In genomic region chr7:28339213-28339917, GRCm38 (mm10) we compare ENCODE assay signal across 8 mouse cellular contexts. TPM values are rescaled to one million over a fixed set of nuclear protein-coding genes. Genes with fewer than 3 reads are reported as not detected.
DNase-seq lines count a peak whose midpoint lies in the region; ATAC-seq lines count a peak whose summit lies in the region.

No protein-coding gene starts in this region.

- peak; percentile 34 for ATAC-seq in activated CD4-positive, CD25-positive, alpha-beta regulatory T cell, adult 4 months
- ATAC-seq in lung, embryonic 16.5 days (ENCODE audit: low read depth): no peak; the same call in 1 of the 2 replicates

- no peaks in the 10 kb centered on the region for H3K9me3 ChIP-seq in embryonic facial prominence, embryonic 10.5 days
- H3K9me3 ChIP-seq in lung, embryonic 16.5 days (ENCODE audit: control insufficient read depth, low read length): no peaks in the 10 kb centered on the region

- no peaks in the 10 kb centered on the region for H3K27me3 ChIP-seq in embryonic facial prominence, embryonic 10.5 days (replicated peaks; ENCODE audit: low read depth, poor library complexity, severe bottlenecking)
- H3K27me3 ChIP-seq in lung, embryonic 16.5 days (ENCODE audit: control insufficient read depth, insufficient read depth, low read depth, low read length): no peaks in the 10 kb centered on the region

- peak overlapping the region; percentile 69 for H3K4me2 ChIP-seq in lung, embryonic 16.5 days (ENCODE audit: low read depth, low read length)

- peak overlapping the region; percentile 99 for H3K4me3 ChIP-seq in embryonic facial prominence, embryonic 10.5 days
- peak overlapping the region; percentile 98 for H3K4me3 ChIP-seq in lung, embryonic 16.5 days (ENCODE audit: low read length)

- peak; percentile 81 for DNase-seq in CD4-positive, CD25-positive, alpha-beta regulatory T cell, adult 2 months (ENCODE audit: low read depth, low spot score)
- DNase-seq in embryonic facial prominence, embryonic 10.5 days (ENCODE audit: low spot score): peak; percentile 49
- DNase-seq in heart, adult 8-10 months (ENCODE audit: low spot score): peak; percentile 67
- peak; percentile 63 to 66 for DNase-seq in kidney, adult 8-10 months
- peak; percentile 62 for DNase-seq in ovary, postnatal 36 days (ENCODE audit: low spot score)
- no peak for DNase-seq in right cerebral cortex, postnatal 14 days

- H3K36me3 ChIP-seq in embryonic facial prominence, embryonic 10.5 days (replicated peaks): peaks cover 25% of the 10 kb centered on the region
- no peaks in the 10 kb centered on the region; the same call in 1 of the 2 replicates for H3K36me3 ChIP-seq in lung, embryonic 16.5 days (ENCODE audit: control insufficient read depth, insufficient read depth, low read length)

- peak overlapping the region; percentile 99 for H3K9ac ChIP-seq in lung, embryonic 16.5 days (ENCODE audit: low read length)

- 80% methylated on average over 19 of the region's 19 CpGs for WGBS in embryonic facial prominence, embryonic 10.5 days
- WGBS in lung, embryonic 16.5 days: 71% methylated on average over 19 of the region's 19 CpGs

- H3K27ac ChIP-seq in embryonic facial prominence, embryonic 10.5 days (replicated peaks): peak overlapping the region; percentile 93
- H3K27ac ChIP-seq in lung, embryonic 16.5 days (ENCODE audit: low read length): peak overlapping the region; percentile 90

- H3K4me1 ChIP-seq in embryonic facial prominence, embryonic 10.5 days: peaks cover 35% of the 10 kb centered on the region
- peaks cover 10% of the 10 kb centered on the region for H3K4me1 ChIP-seq in lung, embryonic 16.5 days (replicated peaks; ENCODE audit: control insufficient read depth, insufficient read depth, low read length)

RNA-seq across cellular contexts. Expression of gene Supt5, which starts 0.8 kb away (rescaled TPM):
- polyA plus RNA-seq in activated CD4-positive, CD25-positive, alpha-beta regulatory T cell, adult 4 months (2017; shearing (Covaris generic)): 100 to 1,000 TPM in 1 of 2 experiments, 10 to 100 TPM in 1; 68.7 to 110 TPM
- 122 and 124 TPM in 2 replicates for polyA plus RNA-seq in embryonic facial prominence, embryonic 10.5 days (2016; fragmentation: Nextera tagmentation; extraction: Ambion mirVana)
- 10 to 100 TPM; 56.0 to 63.2 (median 57.6) TPM for total RNA-seq in heart, adult 8-10 months (2022)
- 84.4 and 91.8 TPM in 2 replicates for polyA plus RNA-seq in lung, embryonic 16.5 days (2015; fragmentation: Nextera tagmentation; extraction: Ambion mirVana)

RNA-seq across cellular contexts. Expression of gene Rps16, which starts 11.1 kb away (rescaled TPM):
- polyA plus RNA-seq in activated CD4-positive, CD25-positive, alpha-beta regulatory T cell, adult 4 months (2017; shearing (Covaris generic)): 1,000 to 10,000 TPM; 1,380 to 1,513 TPM
- 1,023 and 1,043 TPM in 2 replicates for polyA plus RNA-seq in embryonic facial prominence, embryonic 10.5 days (2016; fragmentation: Nextera tagmentation; extraction: Ambion mirVana)
- 100 to 1,000 TPM; 472 to 574 (median 541) TPM for total RNA-seq in heart, adult 8-10 months (2022)
- polyA plus RNA-seq in lung, embryonic 16.5 days (2015; fragmentation: Nextera tagmentation; extraction: Ambion mirVana): 981 and 1,007 TPM in 2 replicates

RNA-seq across cellular contexts. Expression of gene Timm50, which starts 27.5 kb away (rescaled TPM):
- 10 to 100 TPM; 31.2 to 41.1 TPM for polyA plus RNA-seq in activated CD4-positive, CD25-positive, alpha-beta regulatory T cell, adult 4 months (2017; shearing (Covaris generic))
- 215 and 243 TPM in 2 replicates for polyA plus RNA-seq in embryonic facial prominence, embryonic 10.5 days (2016; fragmentation: Nextera tagmentation; extraction: Ambion mirVana)
- total RNA-seq in heart, adult 8-10 months (2022): 10 to 100 TPM; 59.2 to 68.5 (median 64.4) TPM
- 120 and 124 TPM in 2 replicates for polyA plus RNA-seq in lung, embryonic 16.5 days (2015; fragmentation: Nextera tagmentation; extraction: Ambion mirVana)

RNA-seq across cellular contexts. Expression of gene Plekhg2, which starts 33.0 kb away (rescaled TPM):
- 10 to 100 TPM; 61.5 to 70.3 TPM for polyA plus RNA-seq in activated CD4-positive, CD25-positive, alpha-beta regulatory T cell, adult 4 months (2017; shearing (Covaris generic))
- 93.4 and 101 TPM in 2 replicates for polyA plus RNA-seq in embryonic facial prominence, embryonic 10.5 days (2016; fragmentation: Nextera tagmentation; extraction: Ambion mirVana)
- 10 to 100 TPM in 3 of 4 experiments, 1 to 10 TPM in 1; 8.9 to 13.2 (median 11.2) TPM for total RNA-seq in heart, adult 8-10 months (2022)
- 69.0 and 70.0 TPM in 2 replicates for polyA plus RNA-seq in lung, embryonic 16.5 days (2015; fragmentation: Nextera tagmentation; extraction: Ambion mirVana)

RNA-seq across cellular contexts. Expression of gene Dll3, which starts 37.3 kb away (rescaled TPM):
- under 1 TPM in 1 of 2 experiments, not detected in 1; 0.17 TPM for polyA plus RNA-seq in activated CD4-positive, CD25-positive, alpha-beta regulatory T cell, adult 4 months (2017; shearing (Covaris generic))
- polyA plus RNA-seq in embryonic facial prominence, embryonic 10.5 days (2016; fragmentation: Nextera tagmentation; extraction: Ambion mirVana): 7.3 and 13.9 TPM in 2 replicates
- not detected for total RNA-seq in heart, adult 8-10 months (2022)
- 0.20 and 0.43 TPM in 2 replicates for polyA plus RNA-seq in lung, embryonic 16.5 days (2015; fragmentation: Nextera tagmentation; extraction: Ambion mirVana)
